Mouse (Mus musculus): ENCODE results near the gene Slc29a4.

GRCm38 (mm10) chr5:142724265-142724664, 32.0 kb downstream of the Slc29a4 start:
- TF ChIP-seq EP300 (IDR thresholded peaks at IDR 0.05; ENCODE audit: low read depth) (no peak), CTCF (IDR thresholded peaks at IDR 0.05; ENCODE audit: low read depth) (no peak)

All from heart, postnatal 0 days (tissue).